Mouse (Mus musculus): ENCODE measurements at regions not wholly inside any gene's neighbourhood (a gene's known extent, or its start where the extent isn't known, plus 50 kb on each side); places are given as distances from the start of the nearest gene placed in this dataset.
A peak's percentile ranks its signal among the peaks of the same experiment; 100 is the strongest.

- ATAC-seq (peak; percentile 55), DNase-seq (peak; percentile 60)
- Histone ChIP-seq H3K9me3 (ENCODE audit: low read length) (no peaks in the 10 kb centered on the region), H3K4me1 (ENCODE audit: insufficient read depth) (peaks cover 21% of the 10 kb centered on the region), H3K4me3 (ENCODE audit: low read depth, low read length) (no peak overlapping the region), H3K4me2 (ENCODE audit: low read depth, low read length) (no peak overlapping the region), H3K36me3 (replicated peaks; ENCODE audit: insufficient read depth, low read length) (no peaks in the 10 kb centered on the region), H3K27me3 (ENCODE audit: insufficient read depth, low read length) (no peaks in the 10 kb centered on the region), H3K9ac (replicated peaks) (no peak overlapping the region), H3K27ac (ENCODE audit: low read depth) (peak overlapping the region; percentile 87)
- TF ChIP-seq EP300 (IDR thresholded peaks at IDR 0.05; ENCODE audit: low read depth) = no peak
- no peak for TF ChIP-seq CTCF (IDR thresholded peaks at IDR 0.05; ENCODE audit: low read depth)
Observed at GRCm38 (mm10) chr13:34465862-34466430, 121.0 kb upstream of the Slc22a23 start.

GRCm38 (mm10) chr13:34465456-34465855 is 120.5 kb upstream of the Slc22a23 start:
- Histone ChIP-seq H3K27me3 (ENCODE audit: insufficient read depth, low read length) (no peaks in the 10 kb centered on the region), H3K27ac (ENCODE audit: low read depth) (peak overlapping the region; percentile 87), H3K9ac (replicated peaks) (no peak overlapping the region), H3K4me2 (ENCODE audit: low read depth, low read length) (no peak overlapping the region), H3K4me3 (ENCODE audit: low read depth, low read length) (no peak overlapping the region), H3K9me3 (ENCODE audit: low read length) (no peaks in the 10 kb centered on the region), H3K4me1 (ENCODE audit: insufficient read depth) (peaks cover 21% of the 10 kb centered on the region), H3K36me3 (replicated peaks; ENCODE audit: insufficient read depth, low read length) (no peaks in the 10 kb centered on the region)
- ATAC-seq = no peak
- TF ChIP-seq EP300 (IDR thresholded peaks at IDR 0.05; ENCODE audit: low read depth) (no peak), CTCF (IDR thresholded peaks at IDR 0.05; ENCODE audit: low read depth) (no peak)
- 41% methylated on average over 5 of the region's 5 CpGs for WGBS (ENCODE audit: insufficient replicate concordance)
- no peak for DNase-seq

GRCm38 (mm10) chr13:34464221-34464620 is 119.2 kb upstream of the Slc22a23 start:
- WGBS (ENCODE audit: insufficient replicate concordance) = 65% methylated on average over 4 of the region's 4 CpGs
- Histone ChIP-seq H3K4me2 (ENCODE audit: low read depth, low read length) (no peak overlapping the region), H3K36me3 (replicated peaks; ENCODE audit: insufficient read depth, low read length) (no peaks in the 10 kb centered on the region), H3K4me1 (ENCODE audit: insufficient read depth) (peaks cover 21% of the 10 kb centered on the region), H3K9me3 (ENCODE audit: low read length) (no peaks in the 10 kb centered on the region), H3K9ac (replicated peaks) (no peak overlapping the region), H3K27me3 (ENCODE audit: insufficient read depth, low read length) (no peaks in the 10 kb centered on the region), H3K27ac (ENCODE audit: low read depth) (peak overlapping the region; percentile 87), H3K4me3 (ENCODE audit: low read depth, low read length) (no peak overlapping the region)
- ATAC-seq (peak; percentile 63), DNase-seq (no peak)
- TF ChIP-seq EP300 (IDR thresholded peaks at IDR 0.05; ENCODE audit: low read depth) (peak; percentile 67; the same call in 1 of the 2 replicates), CTCF (IDR thresholded peaks at IDR 0.05; ENCODE audit: low read depth) (no peak)

- 23% methylated on average over 2 of the region's 2 CpGs for WGBS (ENCODE audit: insufficient replicate concordance)
- no peaks in the 10 kb centered on the region for H3K9me3 ChIP-seq (ENCODE audit: low read length)
- no peaks in the 10 kb centered on the region for H3K27me3 ChIP-seq (ENCODE audit: insufficient read depth, low read length)
- H3K27ac ChIP-seq (ENCODE audit: low read depth) = peak overlapping the region; percentile 87
- peak; percentile 93 for ATAC-seq
- H3K4me2 ChIP-seq (ENCODE audit: low read depth, low read length) = no peak overlapping the region
- no peaks in the 10 kb centered on the region for H3K36me3 ChIP-seq (replicated peaks; ENCODE audit: insufficient read depth, low read length)
- peak; percentile 56 for DNase-seq
- TF ChIP-seq EP300 (IDR thresholded peaks at IDR 0.05; ENCODE audit: low read depth) (peak; percentile 68; the same call in 1 of the 2 replicates), CTCF (IDR thresholded peaks at IDR 0.05; ENCODE audit: low read depth) (no peak)
- H3K4me3 ChIP-seq (ENCODE audit: low read depth, low read length) = no peak overlapping the region
- 0 out of 2 replicates have a peak overlapping the region, but pooled peaks have one; percentile 32 for H3K9ac ChIP-seq (replicated peaks)
- peaks cover 21% of the 10 kb centered on the region for H3K4me1 ChIP-seq (ENCODE audit: insufficient read depth)
Observed at GRCm38 (mm10) chr13:34462808-34463511, 118.0 kb upstream of the Slc22a23 start.

- Histone ChIP-seq H3K27me3 (ENCODE audit: insufficient read depth, low read length) (no peaks in the 10 kb centered on the region), H3K36me3 (replicated peaks; ENCODE audit: insufficient read depth, low read length) (no peaks in the 10 kb centered on the region), H3K4me1 (ENCODE audit: insufficient read depth) (peaks cover 21% of the 10 kb centered on the region), H3K9me3 (ENCODE audit: low read length) (no peaks in the 10 kb centered on the region), H3K9ac (replicated peaks) (no peak overlapping the region), H3K4me3 (ENCODE audit: low read depth, low read length) (no peak overlapping the region), H3K4me2 (ENCODE audit: low read depth, low read length) (no peak overlapping the region), H3K27ac (ENCODE audit: low read depth) (peak overlapping the region; percentile 91)
- ATAC-seq = 0 out of 2 replicates have a peak, but pooled peaks have one; percentile 6
- DNase-seq = no peak
- TF ChIP-seq CTCF (IDR thresholded peaks at IDR 0.05; ENCODE audit: low read depth) (no peak), EP300 (IDR thresholded peaks at IDR 0.05; ENCODE audit: low read depth) (no peak)
- WGBS (ENCODE audit: insufficient replicate concordance) = 60% methylated on average over 6 of the region's 6 CpGs
Observed at GRCm38 (mm10) chr13:34462206-34462807, 117.3 kb upstream of the Slc22a23 start.

GRCm38 (mm10) chr13:34460969-34461368 is 116.0 kb upstream of the Slc22a23 start:
- ATAC-seq = no peak

More at GRCm38 (mm10) chr13:34460969-34461368, 116.0 kb upstream of the Slc22a23 start:
- TF ChIP-seq CTCF (IDR thresholded peaks at IDR 0.05; ENCODE audit: low read depth) (no peak), EP300 (IDR thresholded peaks at IDR 0.05; ENCODE audit: low read depth) (no peak)
- Histone ChIP-seq H3K27ac (ENCODE audit: low read depth) (0 out of 2 replicates have a peak overlapping the region, but pooled peaks have one; percentile 13), H3K4me2 (ENCODE audit: low read depth, low read length) (no peak overlapping the region), H3K36me3 (replicated peaks; ENCODE audit: insufficient read depth, low read length) (no peaks in the 10 kb centered on the region), H3K27me3 (ENCODE audit: insufficient read depth, low read length) (no peaks in the 10 kb centered on the region), H3K9me3 (ENCODE audit: low read length) (no peaks in the 10 kb centered on the region), H3K4me1 (ENCODE audit: insufficient read depth) (peaks cover 21% of the 10 kb centered on the region), H3K9ac (replicated peaks) (no peak overlapping the region), H3K4me3 (ENCODE audit: low read depth, low read length) (no peak overlapping the region)
- 30% methylated on average over 4 of the region's 4 CpGs for WGBS (ENCODE audit: insufficient replicate concordance)
- no peak for DNase-seq

Measured in liver, postnatal 0 days (tissue).